Mouse (Mus musculus): ENCODE data around the gene Itfg1.

The Itfg1 gene

GRCm38 (mm10) chr8:85745053-85745452 is 95.7 kb downstream of the Itfg1 start:
- DNase-seq (ENCODE audit: low spot score in 2 of 2), result no peak

- DNase-seq (ENCODE audit: low spot score in 2 of 2), result peak in 1 of 2 experiments; percentile 3
Observed at GRCm38 (mm10) chr8:85730545-85730944, 110.2 kb downstream of the Itfg1 start.

DNA sequence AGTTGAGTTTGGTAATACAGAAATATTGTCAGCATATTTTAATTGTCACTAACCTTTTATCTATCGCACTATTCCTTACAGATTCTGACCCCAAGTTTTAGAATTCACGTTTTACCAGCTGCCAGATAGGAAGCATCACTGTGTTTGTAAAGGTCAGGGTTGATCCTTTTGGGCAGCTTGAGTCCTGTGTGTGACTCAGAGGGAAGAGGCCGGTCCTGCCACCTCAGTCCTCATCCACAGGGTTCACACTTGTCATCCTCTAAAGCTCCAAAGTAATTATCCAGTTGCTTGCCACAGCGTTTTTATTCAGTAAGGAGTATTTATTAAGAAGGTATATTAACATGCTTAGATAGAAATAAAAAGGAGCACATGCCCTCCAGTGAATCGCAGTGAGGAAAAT is 123.5 kb downstream of the Itfg1 start:
- no peak for DNase-seq (ENCODE audit: low spot score in 2 of 2)

GRCm38 (mm10) chr8:85716696-85717095 is 124.0 kb downstream of the Itfg1 start:
- DNase-seq (ENCODE audit: low spot score in 2 of 2), result no peak

- no peak for DNase-seq (ENCODE audit: low spot score in 2 of 2)
Observed at GRCm38 (mm10) chr8:85706988-85707387, 133.7 kb downstream of the Itfg1 start.

DNA sequence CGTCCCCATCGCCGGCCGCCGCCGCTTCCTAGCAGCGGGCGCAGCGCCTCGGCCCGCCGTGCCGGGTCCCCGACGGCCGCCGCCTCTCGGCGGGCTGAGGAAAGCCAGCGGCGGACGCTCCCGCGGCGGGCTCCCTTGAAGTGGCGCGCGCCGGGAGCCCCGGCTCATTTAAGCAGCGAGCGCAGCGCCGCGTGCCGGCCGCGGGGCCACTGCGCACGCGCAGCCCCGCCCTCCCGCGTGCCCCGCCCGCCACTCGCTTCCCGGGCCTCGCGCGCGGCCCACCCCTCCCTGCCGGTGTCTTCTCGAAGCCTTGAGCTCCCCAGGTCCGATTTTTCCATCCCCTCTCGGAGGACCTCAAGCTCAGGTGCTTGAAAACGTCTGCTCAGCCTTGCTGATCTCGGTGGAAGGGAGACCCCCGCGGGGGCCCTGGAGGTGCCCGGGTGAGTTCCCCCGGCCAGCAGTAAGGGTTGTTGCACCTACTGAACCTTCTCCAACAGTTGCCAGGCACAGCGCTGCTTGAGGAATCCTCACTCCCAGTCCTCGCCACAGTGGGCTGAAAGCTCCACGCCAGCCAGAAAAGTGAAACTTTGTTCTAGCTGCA is 139.9 kb downstream of the Itfg1 start, which contains the start of gene Neto2:
Neto2 (minus strand) TSS at position 174 of the 601 bp plus-strand sequence.
- peak; percentile 43 to 50 for DNase-seq (ENCODE audit: low spot score in 2 of 2)

DNA sequence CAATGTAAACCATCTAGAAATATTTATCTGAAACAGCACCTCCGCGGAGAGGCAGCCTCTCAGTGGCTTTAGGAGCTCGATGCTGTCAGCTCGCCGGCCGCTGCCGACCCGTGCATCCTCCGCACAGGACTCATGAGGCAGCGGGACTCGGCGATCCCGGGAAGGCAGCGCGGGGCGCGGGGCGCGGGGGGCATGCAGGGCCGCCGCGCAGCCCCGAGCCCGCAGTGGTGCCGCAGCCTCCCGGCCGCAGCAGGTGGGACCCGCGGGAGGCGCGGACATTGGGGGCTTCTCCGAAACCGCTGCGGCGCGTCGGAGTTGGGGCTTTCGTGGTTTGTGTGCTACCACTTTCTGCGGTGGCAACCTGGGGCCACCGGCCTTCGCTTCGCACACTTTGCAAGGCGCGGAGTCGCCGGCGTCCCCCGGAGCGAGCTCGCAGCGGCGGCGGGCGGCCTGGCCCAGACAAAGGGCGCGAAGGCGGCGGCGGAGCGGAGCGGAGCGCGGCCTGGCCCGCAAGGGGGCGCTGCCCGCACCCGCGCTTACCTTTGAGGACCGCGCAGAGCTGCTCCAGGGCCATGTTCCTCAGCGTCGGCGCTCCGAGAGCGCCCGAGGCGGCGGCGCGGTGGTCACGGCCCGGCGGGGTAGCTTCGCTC is 140.5 kb downstream of the Itfg1 start:
- no peak for DNase-seq (ENCODE audit: low spot score in 2 of 2)

GRCm38 (mm10) chr8:85699051-85699450 is 141.7 kb downstream of the Itfg1 start:
- peak; percentile 33 to 49 for DNase-seq (ENCODE audit: low spot score in 2 of 2)
